Mouse (Mus musculus) cerebellum, adult (tissue): ENCODE results near the gene Zfp326.

Experiments
- ATAC-seq: cut with Nextera tagmentation; 2 replicates; pipeline ENCODE4 v1.9.2; 2017; ENCODE audit warnings: mild to moderate bottlenecking, moderate library complexity, mixed read lengths; ENCODE audit not compliant: insufficient number of reproducible peaks, low FRiP score, low TSS enrichment

Gene Zfp326

GRCm38 (mm10) chr5:105930282-105930681 lies 53.9 kb downstream of the Zfp326 start:
- 0 out of 2 replicates have a peak, but pooled peaks have one; percentile 26 for ATAC-seq

- ATAC-seq = no peak
These were observed 56.0 kb downstream of the Zfp326 start for GRCm38 (mm10) chr5:105932392-105932791.

GRCm38 (mm10) chr5:105941951-105942350 lies 65.6 kb downstream of the Zfp326 start:
- ATAC-seq = no peak
